Mouse (Mus musculus): ENCODE measurements around the gene Calr.

Gene Calr

GRCm38 (mm10) chr8:84815547-84815946, 31.2 kb downstream of the Calr start:
- peak; percentile 98 to 99 for DNase-seq (ENCODE audit: low spot score in 2 of 2)

- DNase-seq (ENCODE audit: low spot score in 2 of 2) = peak in 1 of 2 experiments; percentile 22
Observed at GRCm38 (mm10) chr8:84814555-84815441, 31.9 kb downstream of the Calr start.

GRCm38 (mm10) chr8:84814240-84814554, 32.5 kb downstream of the Calr start:
- no peak for DNase-seq (ENCODE audit: low spot score in 2 of 2)

GRCm38 (mm10) chr8:84813830-84814229, 32.9 kb downstream of the Calr start:
- DNase-seq (ENCODE audit: low spot score in 2 of 2) = no peak

GRCm38 (mm10) chr8:84813059-84813458, 33.7 kb downstream of the Calr start:
- DNase-seq (ENCODE audit: low spot score in 2 of 2) = peak; percentile 86 to 92

GRCm38 (mm10) chr8:84811303-84811702, 35.4 kb downstream of the Calr start:
- no peak for DNase-seq (ENCODE audit: low spot score in 2 of 2)

- DNase-seq (ENCODE audit: low spot score in 2 of 2) = peak; percentile 93 to 94
Observed at GRCm38 (mm10) chr8:84810896-84811295, 35.8 kb downstream of the Calr start.

GRCm38 (mm10) chr8:84809941-84810280, 36.8 kb downstream of the Calr start:
- no peak for DNase-seq (ENCODE audit: low spot score in 2 of 2)

GRCm38 (mm10) chr8:84809109-84809940, 37.4 kb downstream of the Calr start:
- DNase-seq (ENCODE audit: low spot score in 2 of 2) = no peak

GRCm38 (mm10) chr8:84806031-84806430, 40.7 kb downstream of the Calr start:
- no peak for DNase-seq (ENCODE audit: low spot score in 2 of 2)

- peak; percentile 55 to 78 for DNase-seq (ENCODE audit: low spot score in 2 of 2)
Observed at GRCm38 (mm10) chr8:84799999-84800831, 46.5 kb downstream of the Calr start, which contains the start of gene Nfix. TSS of gene Nfix (minus strand) at chr8:84800344.

- DNase-seq (ENCODE audit: low spot score in 2 of 2) = peak; percentile 73 to 75
Observed at GRCm38 (mm10) chr8:84799136-84799931, 47.4 kb downstream of the Calr start.

- no peak for DNase-seq (ENCODE audit: low spot score in 2 of 2)
Observed at GRCm38 (mm10) chr8:84798446-84799135, 48.1 kb downstream of the Calr start.

GRCm38 (mm10) chr8:84797971-84798370, 48.8 kb downstream of the Calr start:
- DNase-seq (ENCODE audit: low spot score in 2 of 2) = no peak

GRCm38 (mm10) chr8:84797256-84797797, 49.4 kb downstream of the Calr start:
- DNase-seq (ENCODE audit: low spot score in 2 of 2) = no peak

GRCm38 (mm10) chr8:84794486-84794885, 52.2 kb downstream of the Calr start:
- no peak for DNase-seq (ENCODE audit: low spot score in 2 of 2)

- no peak for DNase-seq (ENCODE audit: low spot score in 2 of 2)
Observed at GRCm38 (mm10) chr8:84793791-84794485, 52.8 kb downstream of the Calr start.

- DNase-seq (ENCODE audit: low spot score in 2 of 2) = no peak
Observed at GRCm38 (mm10) chr8:84793134-84793533, 53.6 kb downstream of the Calr start.

- DNase-seq (ENCODE audit: low spot score in 2 of 2) = no peak
Observed at GRCm38 (mm10) chr8:84792429-84792947, 54.2 kb downstream of the Calr start.
